Mouse (Mus musculus) liver, embryonic 16.5 days (tissue): Measurements from ENCODE around the gene Exph5. TPM values are rescaled to one million over a fixed set of nuclear protein-coding genes. Genes with fewer than 3 reads are reported as not detected.

Source experiments
- ATAC-seq: fragments of 200-750 bp; cut with Nextera tagmentation; 2 replicates; pipeline ENCODE4 v1.8.0; 2017; ENCODE audit warnings: low read depth, mild to moderate bottlenecking, moderate number of reproducible peaks, moderate library complexity
- H3K27ac ChIP-seq: fragments of 300-500 bp; sonication (generic); 2 replicates; pipeline ENCODE4 v1.5.1; 2014; ENCODE audit warnings: mild to moderate bottlenecking, low read length
- H3K27me3 ChIP-seq: fragments of 300-500 bp; sonication (generic); 2 replicates; pipeline ENCODE4 v1.6.1; 2014; ENCODE audit warnings: low read depth, low read length, mixed read lengths; ENCODE audit not compliant: control insufficient read depth, insufficient read depth
- H3K36me3 ChIP-seq: fragments of 300-500 bp; sonication (generic); 2 replicates; pipeline ENCODE4 v1.6.1; 2014; ENCODE audit warnings: mild to moderate bottlenecking; ENCODE audit not compliant: control insufficient read depth, insufficient read depth
- H3K4me1 ChIP-seq: fragments of 300-500 bp; sonication (generic); 2 replicates; pipeline ENCODE4 v1.6.1; 2014; ENCODE audit warnings: low read depth, low read length, mixed read lengths; ENCODE audit not compliant: control insufficient read depth
- H3K4me2 ChIP-seq: fragments of 300-500 bp; sonication (generic); 2 replicates; pipeline ENCODE4 v1.6.1; 2014; ENCODE audit warnings: low read depth, low read length, mixed read lengths
- H3K4me3 ChIP-seq: fragments of 300-500 bp; sonication (generic); 2 replicates; pipeline ENCODE4 v1.5.1; 2014; ENCODE audit warnings: low read depth, mild to moderate bottlenecking, low read length
- H3K9ac ChIP-seq: fragments of 300-500 bp; sonication (generic); 2 replicates; pipeline ENCODE4 v1.6.1; 2014; ENCODE audit warnings: low read depth, low read length
- H3K9me3 ChIP-seq: fragments of 300-500 bp; sonication (generic); replicated peaks from 2 replicates; pipeline ENCODE4 v1.6.1; 2016; ENCODE audit warnings: low read length; ENCODE audit not compliant: control insufficient read depth
- WGBS: fragments of 180-500 bp; shearing (Covaris S2); extraction: QIAGEN DNeasy Blood & Tissue Kit; methylation state at CpG from one replicate; pipeline ENCODE4 v1.1.7; 2014; ENCODE audit not compliant: insufficient replicate concordance; 5-methylcytosine and 5-hydroxymethylcytosine counted together
- polyA plus RNA-seq: library from polyadenylated mRNA; unstranded; fragments of >200 nt; fragmentation: Nextera tagmentation; extraction: Ambion mirVana; gene quantifications from 2 replicates; pipeline ENCODE4 v1.2.1, GENCODE M21; 2015

The Exph5 gene
- polyA plus RNA-seq, 1 experiment from 2014 or later = 0.51 TPM

DNA sequence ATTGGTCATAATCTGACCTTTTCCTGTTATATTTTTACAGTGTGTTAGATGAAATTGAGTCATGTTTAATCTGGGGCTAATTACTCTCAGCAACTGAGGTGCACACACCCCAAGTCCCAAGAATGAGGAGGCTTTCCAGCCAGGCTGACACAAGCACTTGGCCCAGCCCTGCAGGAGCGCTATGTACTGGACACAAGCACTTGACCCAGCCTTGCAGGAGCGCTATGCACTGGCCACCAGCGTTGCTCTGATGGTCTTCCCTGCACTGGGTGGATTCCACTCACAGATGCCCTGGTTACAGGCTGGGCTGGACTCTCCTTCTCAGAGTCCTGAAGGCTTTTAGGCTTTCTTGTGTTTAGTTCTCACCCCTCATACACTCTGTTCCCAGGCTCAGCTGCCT lies 87.6 kb downstream of the Exph5 start:
- H3K4me3 ChIP-seq = no peak overlapping the region
- no peaks in the 10 kb centered on the region for H3K36me3 ChIP-seq
- H3K4me2 ChIP-seq = no peak overlapping the region
- no peaks in the 10 kb centered on the region for H3K4me1 ChIP-seq
- no peaks in the 10 kb centered on the region for H3K9me3 ChIP-seq
- ATAC-seq = no peak
- peaks cover 2% of the 10 kb centered on the region for H3K27me3 ChIP-seq
- H3K27ac ChIP-seq = no peak overlapping the region
- H3K9ac ChIP-seq = no peak overlapping the region
- WGBS = 70% methylated on average over 3 of the region's 3 CpGs

DNA sequence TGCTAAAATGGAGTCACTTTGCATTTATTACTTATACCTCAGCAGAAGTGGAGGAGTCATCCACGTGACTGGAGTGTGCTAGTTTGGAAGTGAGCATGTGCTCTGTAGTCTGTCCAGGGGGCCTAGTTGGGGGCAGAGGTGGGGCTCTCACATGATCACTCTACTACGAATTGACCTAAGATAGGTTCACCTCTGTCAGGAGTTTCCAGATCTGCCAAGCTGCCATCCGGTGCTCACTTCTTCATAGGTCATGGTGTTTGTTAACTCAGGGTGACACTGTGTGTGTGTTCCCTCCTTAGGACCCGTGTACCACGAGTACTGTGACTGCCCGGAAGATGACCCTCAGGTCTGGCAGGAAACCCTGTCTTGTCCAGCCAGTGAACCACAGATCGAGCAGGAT lies 88.7 kb downstream of the Exph5 start:
- no peaks in the 10 kb centered on the region for H3K36me3 ChIP-seq
- no peaks in the 10 kb centered on the region for H3K27me3 ChIP-seq
- ATAC-seq = no peak
- H3K27ac ChIP-seq = no peak overlapping the region
- H3K9ac ChIP-seq = no peak overlapping the region
- 65% methylated on average over 7 of the region's 7 CpGs for WGBS
- H3K4me1 ChIP-seq = no peaks in the 10 kb centered on the region
- no peak overlapping the region for H3K4me3 ChIP-seq
- H3K4me2 ChIP-seq = no peak overlapping the region
- H3K9me3 ChIP-seq = no peaks in the 10 kb centered on the region

DNA sequence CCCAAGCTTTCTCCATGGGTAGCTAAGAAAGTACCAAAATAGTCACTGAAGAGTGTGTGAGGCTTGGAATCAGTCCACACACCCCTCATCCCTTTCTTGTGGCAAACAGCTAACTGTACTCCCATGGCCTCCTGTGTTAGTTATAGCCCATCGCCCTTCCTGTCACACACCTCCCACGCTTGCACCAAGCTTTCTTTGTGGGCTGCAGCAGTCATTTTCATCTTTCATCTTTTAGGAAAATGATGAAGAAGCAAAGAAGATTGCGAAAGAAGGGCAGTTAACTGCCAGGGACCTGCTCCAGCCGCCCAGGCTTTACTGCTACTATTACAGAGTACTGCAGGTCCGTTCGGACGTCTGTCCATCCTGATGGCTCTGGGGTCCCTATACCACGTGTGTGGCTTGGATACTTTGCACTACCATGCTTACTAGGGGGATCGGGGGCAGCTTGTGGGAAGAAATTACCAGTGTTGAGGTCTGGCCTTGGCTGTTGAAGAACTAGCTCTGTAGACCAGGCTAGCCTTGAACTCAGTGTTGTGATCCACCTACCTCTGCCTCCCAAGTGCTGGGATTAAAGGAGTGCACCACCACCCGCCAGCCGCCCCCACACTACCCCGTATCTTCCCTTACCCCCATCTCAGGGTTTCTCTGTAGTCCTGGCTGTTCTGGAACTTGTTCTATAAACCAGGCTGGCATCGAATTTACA lies 96.4 kb downstream of the Exph5 start:
- no peaks in the 10 kb centered on the region for H3K36me3 ChIP-seq
- no peak overlapping the region for H3K9ac ChIP-seq
- no peak overlapping the region for H3K27ac ChIP-seq
- H3K9me3 ChIP-seq = no peaks in the 10 kb centered on the region
- no peak for ATAC-seq
- no peaks in the 10 kb centered on the region; the same call in 1 of the 2 replicates for H3K4me1 ChIP-seq
- no peak overlapping the region for H3K4me3 ChIP-seq
- WGBS = 57% methylated on average over 13 of the region's 13 CpGs
- H3K4me2 ChIP-seq = no peak overlapping the region
- no peaks in the 10 kb centered on the region for H3K27me3 ChIP-seq

DNA sequence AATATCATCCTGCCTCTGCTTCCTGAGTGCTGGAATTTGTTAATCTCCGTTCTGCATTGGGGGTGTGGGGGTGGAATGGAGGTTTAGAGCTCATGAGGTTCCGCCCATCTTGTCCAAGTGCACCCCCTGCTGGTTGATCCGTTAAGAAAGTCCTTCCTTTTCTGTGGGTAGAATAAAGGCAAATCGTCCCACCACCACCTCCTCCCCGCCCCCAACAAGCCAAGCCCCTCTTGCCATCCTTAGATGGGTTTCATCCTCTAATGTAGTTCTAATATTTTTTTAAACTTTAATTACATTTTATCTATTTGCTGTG lies 96.9 kb downstream of the Exph5 start:
- no peaks in the 10 kb centered on the region for H3K36me3 ChIP-seq

DNA sequence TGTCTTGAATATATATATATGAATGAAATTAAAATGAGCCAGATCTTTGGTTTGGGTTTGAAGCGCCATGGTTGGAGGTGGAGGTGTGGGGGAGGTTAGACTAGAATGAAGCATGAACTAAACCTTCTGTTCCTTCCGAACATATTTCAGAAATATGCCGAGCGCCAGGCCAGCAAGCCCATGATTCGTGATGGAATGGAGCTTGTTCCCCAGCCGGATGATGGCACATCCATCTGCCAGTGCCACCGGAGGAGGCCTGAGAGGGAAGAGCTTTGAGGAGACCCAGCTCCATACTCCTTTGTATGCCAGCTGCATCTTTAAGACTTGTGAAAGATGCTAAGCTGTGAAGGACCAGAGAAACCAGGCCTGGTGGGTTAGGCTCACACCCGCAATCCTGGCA lies 98.1 kb downstream of the Exph5 start:
- Histone ChIP-seq H3K27ac (no peak overlapping the region), H3K27me3 (no peaks in the 10 kb centered on the region), H3K4me1 (no peaks in the 10 kb centered on the region; the same call in 1 of the 2 replicates), H3K4me2 (no peak overlapping the region), H3K4me3 (no peak overlapping the region), H3K9ac (no peak overlapping the region), H3K9me3 (no peaks in the 10 kb centered on the region), H3K36me3 (no peaks in the 10 kb centered on the region)
- WGBS = 82% methylated on average over 8 of the region's 8 CpGs
- no peak for ATAC-seq

More for the DNA sequence above, 96.9 kb downstream of the Exph5 start:
- no peak overlapping the region for H3K4me3 ChIP-seq
- no peak for ATAC-seq
- H3K4me2 ChIP-seq = no peak overlapping the region
- no peaks in the 10 kb centered on the region; the same call in 1 of the 2 replicates for H3K4me1 ChIP-seq
- no peaks in the 10 kb centered on the region for H3K9me3 ChIP-seq
- WGBS = 11% methylated on average over 5 of the region's 5 CpGs
- no peaks in the 10 kb centered on the region for H3K27me3 ChIP-seq
- no peak overlapping the region for H3K27ac ChIP-seq
- no peak overlapping the region for H3K9ac ChIP-seq

DNA sequence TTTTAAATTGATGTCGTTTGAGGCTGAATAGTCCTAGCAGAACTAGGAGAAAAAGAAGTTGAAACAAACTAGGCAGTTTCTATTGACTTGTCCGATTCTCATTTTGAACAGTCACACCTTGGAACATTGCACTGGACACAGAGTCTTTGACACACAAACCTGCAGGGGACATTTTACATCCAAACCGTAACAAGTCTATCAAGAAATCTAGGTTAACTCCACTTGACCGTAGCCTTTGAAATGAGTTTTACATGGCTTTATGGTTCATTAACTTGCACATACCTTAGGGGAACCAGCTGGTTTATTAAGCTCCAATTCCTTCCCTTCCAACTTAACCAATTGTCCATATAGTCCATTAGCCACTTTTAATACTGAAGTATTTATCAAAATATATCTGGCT lies 99.2 kb downstream of the Exph5 start:
- Histone ChIP-seq H3K9me3 (no peaks in the 10 kb centered on the region), H3K27ac (no peak overlapping the region), H3K27me3 (no peaks in the 10 kb centered on the region), H3K4me2 (no peak overlapping the region), H3K4me3 (no peak overlapping the region), H3K4me1 (no peaks in the 10 kb centered on the region; the same call in 1 of the 2 replicates), H3K36me3 (no peaks in the 10 kb centered on the region), H3K9ac (no peak overlapping the region)
- 76% methylated on average over 4 of the region's 4 CpGs for WGBS
- ATAC-seq = no peak

DNA sequence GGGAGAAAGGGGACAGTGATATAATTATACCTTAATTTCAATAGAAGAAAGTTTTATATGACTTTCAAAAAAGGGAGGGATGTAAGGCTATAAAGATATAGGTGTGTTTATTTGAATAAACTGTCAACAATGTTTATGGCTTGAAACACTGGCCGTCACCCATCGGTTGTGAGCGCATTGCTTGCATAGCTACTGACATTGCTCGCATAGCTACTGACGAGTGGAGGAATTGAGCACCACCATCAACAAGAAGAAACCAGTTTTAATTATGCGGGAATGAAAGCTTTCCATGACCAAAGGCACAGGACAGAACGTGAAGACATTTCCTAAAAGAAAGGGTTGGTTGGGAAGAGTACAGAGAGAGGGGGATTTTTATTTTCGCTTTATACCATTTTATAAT lies 99.7 kb downstream of the Exph5 start:
- no peak for ATAC-seq
- H3K9me3 ChIP-seq = no peaks in the 10 kb centered on the region
- no peaks in the 10 kb centered on the region for H3K27me3 ChIP-seq
- H3K36me3 ChIP-seq = no peaks in the 10 kb centered on the region
- H3K4me1 ChIP-seq = no peaks in the 10 kb centered on the region; the same call in 1 of the 2 replicates
- no peak overlapping the region for H3K4me3 ChIP-seq
- WGBS = 80% methylated on average over 8 of the region's 8 CpGs
- no peak overlapping the region for H3K4me2 ChIP-seq
- no peak overlapping the region for H3K9ac ChIP-seq
- no peak overlapping the region for H3K27ac ChIP-seq

DNA sequence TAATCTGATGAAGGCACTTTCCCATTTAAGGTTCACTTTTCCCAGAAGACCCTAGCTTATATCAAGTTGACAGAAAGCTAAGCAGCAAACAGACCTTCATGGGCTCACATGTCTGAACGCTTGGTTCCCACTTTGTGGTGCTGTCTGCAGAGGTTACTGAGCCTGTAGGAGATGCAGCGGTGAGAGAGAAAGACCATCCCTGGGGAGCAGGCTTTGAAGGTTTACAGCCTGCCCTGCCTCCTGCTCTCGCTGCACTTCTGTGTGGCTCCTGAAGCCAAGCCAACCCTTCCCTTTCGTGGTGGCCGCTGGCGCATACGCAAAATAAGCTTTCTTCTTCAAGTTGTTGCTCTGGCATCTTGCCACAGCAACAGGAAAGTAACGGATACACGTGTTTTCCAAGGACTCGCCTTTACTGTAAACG lies 100.8 kb downstream of the Exph5 start, which contains the start of gene 4930550C14Rik:
TSS of gene 4930550C14Rik (plus strand) at position 35 of the 421 bp plus-strand sequence.
- no peak within 1 kb of the TSS for H3K9ac ChIP-seq
- no peak for ATAC-seq
- no peaks in the 10 kb centered on the region for H3K9me3 ChIP-seq
- 38% methylated on average over 11 of the region's 11 CpGs for WGBS
- no peak within 1 kb of the TSS for H3K27ac ChIP-seq
- H3K4me3 ChIP-seq = no peak within 1 kb of the TSS
- H3K4me1 ChIP-seq = no peaks in the 10 kb centered on the region; the same call in 1 of the 2 replicates
- no peaks in the 10 kb centered on the region for H3K36me3 ChIP-seq
- H3K4me2 ChIP-seq = no peak within 1 kb of the TSS
- H3K27me3 ChIP-seq = no peaks in the 10 kb centered on the region

DNA sequence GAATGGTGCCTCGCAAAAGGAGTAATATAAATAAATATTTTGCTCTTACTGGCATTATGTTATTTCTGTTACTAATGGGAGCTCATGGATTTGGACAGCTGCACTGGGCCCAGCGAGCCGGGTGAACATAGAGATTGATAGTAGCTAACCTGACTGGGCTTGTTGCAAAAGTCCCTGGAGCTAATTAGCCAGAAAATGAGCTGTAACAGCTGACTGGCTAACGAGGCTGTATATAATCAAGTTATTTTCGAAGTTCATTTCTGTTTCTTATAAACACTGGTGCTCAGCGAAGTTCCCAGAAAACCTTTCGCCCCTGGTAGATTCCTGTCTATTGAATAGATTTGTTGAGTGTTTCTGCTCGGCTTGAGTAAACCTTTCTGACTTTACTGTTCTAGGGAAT lies 101.5 kb downstream of the Exph5 start:
- ATAC-seq = no peak
- Histone ChIP-seq H3K36me3 (no peaks in the 10 kb centered on the region), H3K9me3 (no peaks in the 10 kb centered on the region), H3K4me2 (no peak overlapping the region), H3K9ac (no peak overlapping the region), H3K27ac (no peak overlapping the region), H3K4me3 (no peak overlapping the region), H3K4me1 (no peaks in the 10 kb centered on the region; the same call in 1 of the 2 replicates), H3K27me3 (no peaks in the 10 kb centered on the region)
- 73% methylated on average over 8 of the region's 8 CpGs for WGBS
